Mouse (Mus musculus) embryonic facial prominence, embryonic 11.5 days (tissue): ENCODE measurements around the gene Large1. TPM values are rescaled to one million over a fixed set of nuclear protein-coding genes. Genes with fewer than 3 reads are reported as not detected.

Experiments used
- ATAC-seq: fragments of 200-750 bp; cut with Nextera tagmentation; replicated peaks from 2 replicates; pipeline ENCODE4 v1.8.0; 2017; ENCODE audit warnings: low read depth; ENCODE audit not compliant: insufficient number of reproducible peaks, low FRiP score, low TSS enrichment
- DNase-seq: peaks from one replicate; pipeline ENCODE4 v3.0.0-alpha.2; 2015; ENCODE audit warnings: low spot score
- H3K27ac ChIP-seq: fragments of 300-500 bp; sonication (generic); replicated peaks from 2 replicates; pipeline ENCODE4 v1.5.1; 2014; ENCODE audit warnings: mild to moderate bottlenecking, low read depth, low read length, control low read depth
- H3K27me3 ChIP-seq: fragments of 300-500 bp; sonication (generic); 2 replicates; pipeline ENCODE4 v1.6.1; 2014; ENCODE audit warnings: mild to moderate bottlenecking, low read length, moderate library complexity, mixed read lengths; ENCODE audit not compliant: control insufficient read depth, insufficient read depth
- H3K36me3 ChIP-seq: fragments of 300-500 bp; sonication (generic); replicated peaks from 2 replicates; pipeline ENCODE4 v1.6.1; 2014; ENCODE audit warnings: low read depth, mild to moderate bottlenecking, low read length, moderate library complexity, mixed read lengths; ENCODE audit not compliant: control insufficient read depth, insufficient read depth
- H3K4me1 ChIP-seq: fragments of 300-500 bp; sonication (generic); 2 replicates; pipeline ENCODE4 v1.6.1; 2014; ENCODE audit warnings: low read length, mixed read lengths; ENCODE audit not compliant: control insufficient read depth, insufficient read depth
- H3K4me2 ChIP-seq: fragments of 300-500 bp; sonication (generic); 2 replicates; pipeline ENCODE4 v1.6.1; 2014; ENCODE audit warnings: low read depth, mild to moderate bottlenecking, control low read depth, low read length, moderate library complexity
- H3K4me3 ChIP-seq: fragments of 300-500 bp; sonication (generic); 2 replicates; pipeline ENCODE4 v1.5.1; 2014; ENCODE audit warnings: low read depth, low read length, control low read depth
- H3K9ac ChIP-seq: fragments of 300-500 bp; sonication (generic); replicated peaks from 2 replicates; pipeline ENCODE4 v1.6.1; 2014; ENCODE audit warnings: mild to moderate bottlenecking, control low read depth, low read length
- H3K9me3 ChIP-seq: fragments of 300-500 bp; sonication (generic); replicated peaks from 2 replicates; pipeline ENCODE4 v1.6.1; 2016; ENCODE audit warnings: mild to moderate bottlenecking, low read length, inconsistent platforms, mixed read lengths; ENCODE audit not compliant: control insufficient read depth
- WGBS: fragments of 180-500 bp; shearing (Covaris S2); extraction: QIAGEN DNeasy Blood & Tissue Kit; methylation state at CpG from one replicate; pipeline ENCODE4 v1.1.7; 2014; 5-methylcytosine and 5-hydroxymethylcytosine counted together
- polyA plus RNA-seq: library from polyadenylated mRNA; unstranded; fragments of >200 nt; fragmentation: Nextera tagmentation; extraction: Ambion mirVana; gene quantifications from 2 replicates; pipeline ENCODE4 v1.2.1, GENCODE M21; 2014

The Large1 gene
- polyA plus RNA-seq, 1 experiment from 2014 or later: 8.6 TPM

GRCm38 (mm10) chr8:73313911-73314310, 39.4 kb downstream of the Large1 start:
- Histone ChIP-seq H3K9me3 (no peaks in the 10 kb centered on the region), H3K27ac (no peak overlapping the region), H3K9ac (no peak overlapping the region), H3K4me1 (no peaks in the 10 kb centered on the region), H3K27me3 (no peaks in the 10 kb centered on the region), H3K4me2 (no peak overlapping the region), H3K4me3 (no peak overlapping the region), H3K36me3 (no peaks in the 10 kb centered on the region)
- ATAC-seq (no peak), DNase-seq (no peak)
- WGBS: 88% methylated on average over 2 of the region's 2 CpGs

- Histone ChIP-seq H3K9me3 (no peaks in the 10 kb centered on the region), H3K27ac (no peak overlapping the region), H3K4me2 (no peak overlapping the region), H3K27me3 (no peaks in the 10 kb centered on the region), H3K4me3 (no peak overlapping the region), H3K9ac (no peak overlapping the region), H3K36me3 (no peaks in the 10 kb centered on the region), H3K4me1 (no peaks in the 10 kb centered on the region)
- DNase-seq: no peak
- no peak for ATAC-seq
- WGBS: 69% methylated on average over 8 of the region's 8 CpGs
These were observed 40.4 kb downstream of the Large1 start for GRCm38 (mm10) chr8:73312714-73313607.

DNA sequence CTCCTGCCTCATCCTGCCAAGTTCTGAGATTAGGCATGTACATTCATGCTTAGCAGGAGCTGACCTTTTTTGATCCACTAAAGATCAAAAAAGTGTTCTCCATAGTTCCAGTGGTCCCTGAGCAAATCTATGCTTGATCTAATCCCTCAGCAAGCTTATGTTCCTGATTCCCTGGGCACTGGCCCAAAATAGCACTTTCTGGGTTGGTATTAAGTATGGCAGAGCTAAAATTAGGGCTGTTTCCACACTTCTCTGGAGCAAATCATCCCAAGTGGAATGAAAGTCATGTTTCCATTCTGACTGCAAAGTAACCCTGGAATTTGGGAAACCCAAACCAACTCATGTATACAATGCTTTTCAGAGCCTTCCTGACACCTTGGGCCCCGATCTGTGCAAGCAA, 42.9 kb downstream of the Large1 start:
- Histone ChIP-seq H3K4me1 (no peaks in the 10 kb centered on the region), H3K27ac (no peak overlapping the region), H3K4me2 (no peak overlapping the region), H3K9me3 (no peaks in the 10 kb centered on the region), H3K4me3 (no peak overlapping the region), H3K36me3 (no peaks in the 10 kb centered on the region), H3K27me3 (no peaks in the 10 kb centered on the region), H3K9ac (no peak overlapping the region)
- DNase-seq: no peak
- ATAC-seq: no peak
- 100% methylated on average over 1 of the region's 1 CpGs for WGBS

- H3K4me2 ChIP-seq: no peak overlapping the region
- no peaks in the 10 kb centered on the region for H3K4me1 ChIP-seq
- ATAC-seq: no peak
- no peaks in the 10 kb centered on the region for H3K36me3 ChIP-seq
- H3K27me3 ChIP-seq: no peaks in the 10 kb centered on the region
- no peak overlapping the region for H3K4me3 ChIP-seq
- H3K9me3 ChIP-seq: no peaks in the 10 kb centered on the region
- no peak overlapping the region for H3K9ac ChIP-seq
- H3K27ac ChIP-seq: no peak overlapping the region
- no peak for DNase-seq
These were observed 43.3 kb downstream of the Large1 start for GRCm38 (mm10) chr8:73310036-73310435.

GRCm38 (mm10) chr8:73303907-73304306, 49.4 kb downstream of the Large1 start:
- DNase-seq: no peak
- 77% methylated on average over 4 of the region's 4 CpGs for WGBS
- ATAC-seq: no peak

GRCm38 (mm10) chr8:73302947-73303346, 50.4 kb downstream of the Large1 start:
- no peaks in the 10 kb centered on the region for H3K9me3 ChIP-seq
- no peak overlapping the region for H3K9ac ChIP-seq
- no peak overlapping the region for H3K27ac ChIP-seq
- no peaks in the 10 kb centered on the region for H3K4me1 ChIP-seq
- DNase-seq (no peak), ATAC-seq (no peak)
- no peak overlapping the region for H3K4me2 ChIP-seq
- no peaks in the 10 kb centered on the region for H3K27me3 ChIP-seq
- H3K36me3 ChIP-seq: no peaks in the 10 kb centered on the region
- no peak overlapping the region for H3K4me3 ChIP-seq
- 83% methylated on average over 3 of the region's 3 CpGs for WGBS

More at GRCm38 (mm10) chr8:73303907-73304306, 49.4 kb downstream of the Large1 start:
- no peak overlapping the region for H3K4me2 ChIP-seq
- no peak overlapping the region for H3K4me3 ChIP-seq
- H3K4me1 ChIP-seq: no peaks in the 10 kb centered on the region
- H3K9ac ChIP-seq: no peak overlapping the region
- H3K9me3 ChIP-seq: no peaks in the 10 kb centered on the region
- no peak overlapping the region for H3K27ac ChIP-seq
- H3K27me3 ChIP-seq: no peaks in the 10 kb centered on the region
- no peaks in the 10 kb centered on the region for H3K36me3 ChIP-seq

DNA sequence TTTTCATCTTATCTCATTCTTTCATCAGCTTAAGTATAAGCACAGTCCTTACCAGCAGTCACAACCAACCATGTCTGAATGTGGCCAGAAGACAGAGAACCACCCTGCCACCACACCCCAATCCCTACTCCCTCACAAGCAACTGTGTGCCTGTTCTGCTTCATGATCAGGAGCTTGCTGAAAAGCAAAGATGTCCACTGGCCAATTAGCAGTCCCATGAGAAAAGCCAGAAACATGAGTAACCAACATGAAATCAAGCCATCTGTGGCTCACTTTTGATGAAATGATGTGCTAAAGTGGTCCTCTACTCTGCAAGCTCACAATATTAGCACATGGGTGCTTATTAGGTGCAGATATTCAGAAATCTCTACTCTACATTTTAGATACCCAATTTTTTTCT, 57.8 kb downstream of the Large1 start:
- no peak overlapping the region for H3K27ac ChIP-seq
- H3K9me3 ChIP-seq: no peaks in the 10 kb centered on the region
- H3K9ac ChIP-seq: no peak overlapping the region
- H3K4me1 ChIP-seq: no peaks in the 10 kb centered on the region
- no peak overlapping the region for H3K4me2 ChIP-seq
- no peaks in the 10 kb centered on the region for H3K36me3 ChIP-seq
- H3K27me3 ChIP-seq: no peaks in the 10 kb centered on the region
- H3K4me3 ChIP-seq: no peak overlapping the region
- no peak for ATAC-seq
- DNase-seq: no peak

GRCm38 (mm10) chr8:73293655-73294054, 59.7 kb downstream of the Large1 start:
- no peak for ATAC-seq
- no peak overlapping the region for H3K9ac ChIP-seq
- H3K27ac ChIP-seq: no peak overlapping the region
- H3K36me3 ChIP-seq: no peaks in the 10 kb centered on the region
- H3K9me3 ChIP-seq: no peaks in the 10 kb centered on the region
- H3K4me3 ChIP-seq: no peak overlapping the region
- no peaks in the 10 kb centered on the region for H3K27me3 ChIP-seq
- 75% methylated on average over 2 of the region's 2 CpGs for WGBS
- DNase-seq: no peak
- H3K4me2 ChIP-seq: no peak overlapping the region
- no peaks in the 10 kb centered on the region for H3K4me1 ChIP-seq
